Mouse (Mus musculus) spleen, postnatal 4 days (tissue): ENCODE data around the gene Klhl3.
A peak's percentile ranks its signal among the peaks of the same experiment; 100 is the strongest.

Experiments used
- DNase-seq, 2 experiments: peaks; one replicate each; pipeline ENCODE4 v3.0.0; 2022; ENCODE audit warnings: low spot score in 2 of 2

The Klhl3 gene

GRCm38 (mm10) chr13:58126126-58126525 lies 12.7 kb upstream of the Klhl3 start:
- peak in 1 of 2 experiments; percentile 56 for DNase-seq

GRCm38 (mm10) chr13:58124989-58125388 lies 11.6 kb upstream of the Klhl3 start:
- no peak for DNase-seq

GRCm38 (mm10) chr13:58124278-58124677 lies 10.9 kb upstream of the Klhl3 start:
- DNase-seq, result no peak

- no peak for DNase-seq
Observed at GRCm38 (mm10) chr13:58123381-58123780, 10.0 kb upstream of the Klhl3 start.

GRCm38 (mm10) chr13:58122786-58123297 lies 9.4 kb upstream of the Klhl3 start:
- DNase-seq, result no peak

GRCm38 (mm10) chr13:58117318-58118017 lies 4.1 kb upstream of the Klhl3 start:
- DNase-seq, result peak; percentile 57 to 86

GRCm38 (mm10) chr13:58116801-58117200 lies 3.4 kb upstream of the Klhl3 start:
- DNase-seq, result no peak

GRCm38 (mm10) chr13:58115227-58115626 lies 1.8 kb upstream of the Klhl3 start:
- no peak for DNase-seq

GRCm38 (mm10) chr13:58112601-58113041 lies 771 bp downstream of the Klhl3 start:
- DNase-seq, result no peak

GRCm38 (mm10) chr13:58112191-58112590 lies 1.2 kb downstream of the Klhl3 start:
- DNase-seq, result no peak

- no peak for DNase-seq
Observed at GRCm38 (mm10) chr13:58111306-58111705, 2.1 kb downstream of the Klhl3 start.

- DNase-seq, result no peak
Observed at GRCm38 (mm10) chr13:58090643-58091042, 22.7 kb downstream of the Klhl3 start.

- DNase-seq, result no peak
Observed at GRCm38 (mm10) chr13:58084396-58084795, 29.0 kb downstream of the Klhl3 start.

GRCm38 (mm10) chr13:58083521-58083920 lies 29.9 kb downstream of the Klhl3 start:
- no peak for DNase-seq

- no peak for DNase-seq
Observed at GRCm38 (mm10) chr13:58083048-58083447, 30.3 kb downstream of the Klhl3 start.

- no peak for DNase-seq
Observed at GRCm38 (mm10) chr13:58078361-58078760, 35.0 kb downstream of the Klhl3 start.

GRCm38 (mm10) chr13:58074881-58075280 lies 38.5 kb downstream of the Klhl3 start:
- no peak for DNase-seq

- DNase-seq, result no peak
Observed at GRCm38 (mm10) chr13:58074466-58074865, 38.9 kb downstream of the Klhl3 start.

- no peak for DNase-seq
Observed at GRCm38 (mm10) chr13:58073254-58073882, 40.0 kb downstream of the Klhl3 start.

- no peak for DNase-seq
Observed at GRCm38 (mm10) chr13:58071209-58071608, 42.2 kb downstream of the Klhl3 start.

GRCm38 (mm10) chr13:58070504-58070903 lies 42.9 kb downstream of the Klhl3 start:
- DNase-seq, result no peak

- DNase-seq, result no peak
Observed at GRCm38 (mm10) chr13:58068421-58069209, 44.8 kb downstream of the Klhl3 start.
